Mouse (Mus musculus) layer of hippocampus, adult 11-12 months (tissue): ENCODE results near the gene Cdca7.

Source experiments
- DNase-seq: peaks from one replicate; pipeline ENCODE4 v3.0.0; 2022; ENCODE audit warnings: low spot score

Gene Cdca7

DNA sequence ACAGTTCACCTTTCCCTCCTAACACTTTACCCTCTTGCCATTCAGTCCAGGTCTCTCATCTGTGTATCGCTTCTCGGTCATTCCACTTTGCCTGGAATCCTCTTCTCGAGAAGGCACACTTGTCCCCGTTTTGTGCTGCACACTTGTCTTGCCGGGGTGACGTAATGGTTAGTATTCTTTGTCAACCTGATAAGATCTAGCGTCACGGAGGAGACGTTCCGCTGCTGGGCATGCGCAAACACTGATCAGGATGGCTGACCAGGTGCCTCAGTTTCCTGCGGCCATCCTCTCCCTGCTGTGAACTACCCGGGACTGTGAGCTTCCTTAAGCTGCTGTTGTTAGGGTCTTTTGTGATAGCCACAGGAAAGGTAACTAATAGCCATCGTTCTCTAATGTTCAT, 17.1 kb downstream of the Cdca7 start:
- no peak for DNase-seq

DNA sequence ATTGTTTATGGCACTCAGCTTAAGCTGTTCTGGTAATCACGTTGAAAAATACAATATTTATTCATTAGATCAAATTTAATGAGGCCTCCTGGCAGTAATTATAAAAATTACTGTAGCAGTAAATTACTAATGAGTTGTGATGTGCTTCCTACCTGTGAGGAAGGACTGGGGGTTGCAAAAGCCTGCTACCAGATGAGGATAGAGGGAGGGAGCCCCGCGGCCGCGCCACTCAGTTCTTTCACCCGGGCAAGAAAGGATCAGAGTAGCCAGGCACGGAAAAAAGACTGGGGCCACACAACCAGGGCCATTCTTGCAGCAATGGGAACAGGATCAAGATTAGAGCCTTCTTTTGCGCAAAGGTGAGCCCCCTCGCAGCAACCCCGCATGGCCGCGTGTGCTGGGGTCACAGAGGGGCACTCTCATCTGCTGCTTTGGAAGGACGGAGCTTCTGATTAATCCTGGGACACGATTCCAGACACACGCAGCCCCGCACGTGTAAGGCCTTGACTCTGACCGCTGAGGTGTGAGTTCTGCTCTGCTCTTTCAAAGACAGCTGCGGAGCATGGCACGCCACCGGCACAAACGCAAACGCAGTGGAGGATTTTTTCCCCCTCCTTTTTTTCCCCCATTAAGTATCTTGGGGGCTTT, 23.2 kb downstream of the Cdca7 start:
- no peak for DNase-seq

GRCm38 (mm10) chr2:72499782-72500411, 23.9 kb downstream of the Cdca7 start:
- no peak for DNase-seq

GRCm38 (mm10) chr2:72502041-72502813, 26.3 kb downstream of the Cdca7 start:
- no peak for DNase-seq

DNA sequence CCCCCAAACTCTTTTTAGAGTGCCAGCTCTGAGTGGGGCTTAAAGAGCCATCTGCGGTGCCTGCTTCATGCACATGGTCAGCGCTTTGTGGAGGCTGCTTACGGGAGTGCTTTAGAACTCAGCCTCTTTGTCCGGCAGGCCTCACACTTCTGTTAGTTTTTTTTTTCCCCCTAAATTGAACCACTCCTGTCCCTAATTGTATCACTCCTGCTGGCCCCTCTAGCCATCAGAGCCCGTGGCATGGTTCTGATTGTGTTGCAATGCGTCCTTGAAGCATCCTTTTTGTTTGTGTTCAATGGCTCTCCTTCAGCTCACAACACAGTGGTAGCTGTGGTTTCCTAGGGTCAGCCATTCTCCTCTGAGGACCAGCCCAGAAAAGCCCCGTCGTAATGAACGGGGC, 27.7 kb downstream of the Cdca7 start:
- no peak for DNase-seq

GRCm38 (mm10) chr2:72507855-72508635, 32.1 kb downstream of the Cdca7 start:
- no peak for DNase-seq

GRCm38 (mm10) chr2:72508891-72509290, 32.9 kb downstream of the Cdca7 start:
- no peak for DNase-seq

DNA sequence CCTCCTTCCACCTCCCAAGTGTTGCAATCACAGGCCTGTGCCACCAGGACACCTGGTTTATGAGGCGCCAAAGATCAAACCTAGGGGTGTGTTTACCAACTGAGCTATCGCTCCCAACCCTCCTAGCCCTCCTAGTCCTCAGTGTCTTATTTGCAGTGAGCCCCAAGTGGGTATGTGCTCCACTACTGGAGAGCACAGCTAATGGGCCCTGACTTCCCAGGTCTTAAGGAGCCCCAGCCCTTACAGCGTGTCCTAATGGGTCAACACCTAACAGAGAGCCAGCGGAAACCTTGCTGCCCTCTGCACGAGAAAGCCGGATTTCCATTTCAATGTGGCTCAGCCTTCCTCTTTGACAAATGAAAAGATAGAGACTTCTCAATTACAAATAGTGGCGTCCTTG, 39.6 kb downstream of the Cdca7 start:
- no peak for DNase-seq

DNA sequence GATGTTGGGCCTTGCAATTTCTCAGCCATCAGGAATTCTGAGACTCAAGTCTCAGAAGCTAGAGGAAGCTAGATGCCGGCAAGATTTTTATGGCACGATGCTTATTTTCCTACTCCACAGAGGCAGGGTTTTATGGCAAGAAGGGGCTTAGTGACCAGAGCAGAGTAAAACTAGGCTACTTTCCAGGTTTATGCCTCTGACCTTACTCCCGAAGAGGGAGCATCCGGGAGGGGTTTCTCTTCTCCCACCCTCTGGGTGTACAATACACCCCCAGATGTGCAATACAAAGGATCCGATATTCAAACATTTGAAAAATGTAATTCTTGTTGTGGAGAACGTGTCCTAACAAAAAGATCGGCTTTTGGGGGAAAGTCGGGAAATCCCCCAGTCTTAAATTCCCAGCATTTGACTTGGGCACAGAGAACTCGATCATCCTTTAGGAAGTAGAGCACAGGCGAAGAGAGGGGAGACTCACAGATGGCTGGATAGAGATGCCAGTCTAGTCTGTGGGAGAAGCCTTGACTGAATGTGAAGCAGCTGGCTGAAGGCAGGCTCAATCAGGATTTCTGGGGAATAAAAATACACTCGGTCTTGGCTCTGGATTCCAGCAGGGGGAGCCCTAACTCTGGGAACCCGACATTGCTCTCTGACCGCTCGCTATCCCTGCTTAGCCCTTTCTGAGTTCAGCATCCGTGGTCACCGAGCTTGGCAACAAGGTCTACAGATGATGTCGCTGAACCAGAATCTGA, 40.2 kb downstream of the Cdca7 start:
- DNase-seq: peak; percentile 82

DNA sequence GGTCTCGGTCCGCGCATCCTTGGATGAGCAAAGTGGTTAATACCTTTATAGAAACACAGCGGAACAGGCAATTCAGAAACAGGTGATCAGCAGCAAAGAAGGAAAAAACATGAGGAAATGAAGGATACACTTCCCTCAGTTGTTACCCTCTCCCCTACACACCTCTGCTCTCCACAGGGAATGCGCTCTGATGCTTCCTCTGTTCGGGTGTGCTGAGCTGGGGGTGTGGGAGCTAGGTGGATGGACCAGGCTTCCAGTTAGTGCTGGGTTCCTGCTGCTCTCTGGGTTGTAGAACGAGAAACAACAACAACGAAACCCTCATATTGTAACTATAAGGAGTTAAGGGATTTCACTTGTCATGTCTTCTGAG, 40.7 kb downstream of the Cdca7 start:
- DNase-seq: no peak

DNA sequence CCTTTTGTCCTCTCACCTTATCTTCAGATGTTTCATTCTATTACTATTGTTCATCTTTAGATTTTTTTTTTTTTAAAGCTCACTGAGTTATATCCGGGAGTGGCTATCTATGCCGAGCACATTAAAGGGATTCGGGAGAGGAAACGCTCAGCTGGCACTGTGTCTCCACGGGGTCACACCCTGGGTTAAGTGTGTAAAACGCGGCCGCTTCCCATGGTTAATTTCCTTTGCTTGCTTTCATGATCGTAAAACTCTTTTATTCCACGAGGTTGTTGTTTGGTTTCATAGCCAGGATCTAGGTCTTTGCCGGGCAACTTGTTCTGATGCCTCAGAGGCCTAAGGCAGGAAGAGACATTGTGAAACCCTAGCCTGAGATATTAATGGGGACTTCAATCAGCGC, 48.1 kb downstream of the Cdca7 start:
- no peak for DNase-seq

DNA sequence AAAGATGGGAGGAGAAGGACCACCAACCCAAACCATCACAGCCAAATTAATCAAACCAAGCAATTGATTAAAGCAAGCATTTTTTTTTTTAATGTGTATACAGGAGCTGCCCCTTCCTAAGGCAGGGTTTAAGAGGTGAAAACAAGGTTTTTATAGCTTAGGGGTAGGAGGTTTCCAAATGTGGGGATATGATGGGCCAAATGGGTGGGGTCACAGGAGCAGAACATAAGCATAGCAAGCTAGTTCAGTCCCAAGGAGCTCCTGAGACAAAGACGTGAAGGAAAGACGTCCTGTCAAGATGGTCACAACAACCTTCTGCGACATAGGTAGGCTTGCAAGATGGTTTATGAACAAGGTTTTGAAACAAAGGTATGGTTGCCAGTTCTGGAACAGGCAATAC, 49.6 kb downstream of the Cdca7 start:
- DNase-seq: no peak

DNA sequence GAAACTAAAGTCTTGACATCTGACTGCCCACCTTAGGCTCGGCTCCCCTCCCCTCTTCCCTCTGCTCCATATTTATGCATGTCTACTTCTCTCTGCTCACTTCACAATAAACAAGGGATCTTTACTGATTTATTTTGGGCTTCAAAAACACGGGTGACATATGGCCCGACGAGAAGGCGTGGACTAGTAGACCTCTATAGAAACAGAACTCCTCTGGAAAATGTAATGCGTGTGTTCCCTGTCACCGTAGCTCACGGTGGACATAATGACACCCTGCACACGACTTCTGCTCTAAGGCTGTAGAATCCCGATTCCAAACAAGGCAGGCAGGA, 53.0 kb downstream of the Cdca7 start:
- DNase-seq: no peak

DNA sequence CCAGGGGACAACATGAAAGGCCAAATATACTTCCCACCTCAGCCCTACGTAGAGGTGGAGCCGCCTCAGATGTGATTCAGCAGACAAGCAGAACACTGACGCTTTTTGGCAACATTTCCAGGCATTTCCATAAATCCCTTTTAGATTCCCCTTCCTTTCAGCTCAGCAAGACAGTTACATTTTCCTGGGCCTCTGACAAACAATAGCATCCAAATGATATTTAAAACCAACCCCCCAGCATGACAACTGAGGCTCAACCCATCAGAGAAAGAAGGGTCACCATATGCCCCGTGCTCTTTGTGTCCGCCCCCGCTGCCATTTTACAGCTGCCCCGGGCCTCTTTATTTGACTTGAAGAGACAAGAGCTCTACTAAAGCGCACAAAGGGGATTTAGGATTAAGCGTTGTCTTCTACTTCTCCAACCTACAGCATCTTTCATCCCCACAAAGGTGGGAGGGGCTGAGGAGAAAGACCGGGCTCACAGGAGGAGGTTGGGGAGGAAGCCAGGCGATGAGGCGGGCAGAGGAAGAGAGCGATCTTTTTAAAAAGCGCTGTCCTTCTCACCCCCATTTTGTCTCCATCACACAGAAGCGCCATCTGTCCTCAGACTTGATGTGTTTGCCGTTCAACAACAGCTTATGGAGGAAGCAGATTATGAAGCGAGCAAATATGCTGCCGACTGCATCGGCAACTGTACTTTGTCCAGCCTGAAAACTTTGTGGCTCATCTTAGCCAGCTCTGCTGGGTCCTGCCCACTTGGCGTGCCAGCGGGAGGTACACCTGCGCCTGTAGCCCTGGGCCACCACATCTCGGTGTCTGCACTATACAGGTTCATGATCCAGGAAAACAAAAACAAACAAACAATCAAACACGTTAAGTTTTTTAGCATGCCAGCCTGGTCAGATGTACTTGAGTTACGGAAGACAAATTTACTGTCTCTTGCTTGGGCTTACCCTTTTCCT, 53.7 kb downstream of the Cdca7 start:
- peak; percentile 35 for DNase-seq

DNA sequence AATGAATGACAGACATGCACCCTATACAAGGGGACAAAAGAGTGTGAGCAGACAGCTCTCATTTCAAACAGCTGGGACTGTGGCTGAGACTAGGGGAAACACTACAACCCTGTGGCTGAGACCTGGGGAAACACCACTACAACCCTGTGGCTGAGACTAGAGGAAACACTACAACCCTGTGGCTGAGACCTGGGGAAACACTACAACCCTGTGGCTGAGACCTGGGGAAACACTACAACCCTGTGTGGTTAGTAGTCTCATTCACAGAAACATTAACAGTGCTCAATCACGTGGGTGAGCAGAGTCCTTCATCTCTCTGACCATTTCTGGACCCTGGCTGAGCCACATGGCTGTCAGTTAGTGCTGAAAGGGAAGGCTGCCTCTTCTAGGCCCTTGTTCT, 59.9 kb downstream of the Cdca7 start:
- no peak for DNase-seq
